Mouse (Mus musculus) ovary, adult 18-20 months (tissue): ENCODE results near the gene Galt.
"Not testable (repeated sequence)": the region's sequence is repeated elsewhere in the genome, so short reads cannot be mapped to it uniquely, and the experiment has no call there.

Source experiments
- DNase-seq: peaks from one replicate; pipeline ENCODE4 v3.0.0; 2022; ENCODE audit warnings: low spot score, mixed read lengths

Gene Galt

DNA sequence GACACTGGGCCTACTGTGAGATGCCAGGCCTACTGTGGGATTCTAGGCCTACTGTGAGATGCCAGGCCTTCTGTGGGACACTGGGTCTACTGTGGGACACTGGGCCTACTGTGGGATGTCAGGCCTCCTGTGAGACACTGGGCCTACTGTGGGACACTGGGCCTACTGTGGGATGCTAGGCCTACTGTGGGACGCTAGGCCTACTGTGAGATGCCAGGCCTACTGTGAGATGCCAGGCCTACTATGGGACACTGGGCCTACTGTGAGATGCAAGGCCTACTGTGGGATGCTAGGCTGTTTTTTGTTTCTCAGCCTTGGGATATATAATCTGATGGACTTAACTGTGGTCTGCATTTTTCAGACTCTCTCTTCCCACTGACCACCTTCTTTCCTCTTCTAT lies 20.8 kb downstream of the Galt start:
- not testable (repeated sequence) for DNase-seq

DNA sequence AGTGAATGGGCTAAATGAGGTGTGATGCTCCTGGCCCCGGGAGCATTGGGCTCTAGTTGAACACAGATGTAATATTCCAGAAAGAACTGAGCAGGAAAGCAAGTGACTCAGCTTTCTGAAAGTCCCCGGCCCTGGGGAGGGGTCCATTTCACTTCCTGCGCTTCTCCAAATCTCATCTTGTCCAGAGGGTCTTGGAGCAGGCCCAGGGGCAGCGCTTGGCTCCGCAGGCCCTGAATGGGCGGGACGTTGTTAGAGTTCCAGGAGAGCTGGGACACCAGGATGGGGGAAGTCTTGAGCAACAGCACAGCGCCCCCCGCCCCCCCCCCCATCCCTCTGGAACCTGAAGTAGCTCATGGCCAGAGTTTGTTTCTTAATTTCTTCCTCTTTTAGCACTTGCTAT lies 26.2 kb downstream of the Galt start:
- not testable (repeated sequence) for DNase-seq

DNA sequence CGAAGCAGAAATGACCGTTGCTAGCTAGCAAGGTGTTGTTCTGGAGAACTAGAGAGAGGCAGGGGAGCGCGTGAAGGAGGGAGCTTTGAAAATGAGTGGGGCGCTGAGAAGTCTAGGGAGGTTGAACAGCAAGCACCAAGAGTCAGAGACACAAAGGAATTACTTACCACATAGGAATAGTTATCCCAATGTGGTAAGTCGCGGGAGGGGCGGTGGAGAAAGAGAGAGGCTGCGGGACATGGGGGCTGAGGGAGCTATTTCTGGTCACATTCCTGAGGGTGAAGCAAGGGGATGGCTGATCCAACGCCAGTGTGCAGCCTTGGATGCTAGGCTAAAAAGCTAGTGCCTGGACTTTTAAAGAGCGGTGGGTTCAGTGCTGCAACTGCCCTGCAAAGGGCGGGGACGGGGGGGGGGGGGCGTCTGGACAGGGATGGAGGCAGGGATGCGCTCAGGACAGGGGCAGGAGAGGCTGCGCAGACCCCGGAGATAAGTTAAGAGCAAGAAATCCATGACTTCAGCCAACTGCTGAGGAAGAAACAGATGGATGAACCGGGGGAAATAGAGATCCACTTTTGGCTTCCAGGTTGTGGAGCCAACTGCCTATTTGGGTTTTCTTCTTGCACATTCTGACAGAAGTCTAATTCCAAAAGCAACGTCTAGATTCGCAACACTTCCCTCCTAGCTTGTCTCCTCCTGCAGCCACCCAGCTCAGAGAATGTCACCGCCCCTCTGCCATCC lies 26.9 kb downstream of the Galt start:
- not testable (repeated sequence) for DNase-seq

DNA sequence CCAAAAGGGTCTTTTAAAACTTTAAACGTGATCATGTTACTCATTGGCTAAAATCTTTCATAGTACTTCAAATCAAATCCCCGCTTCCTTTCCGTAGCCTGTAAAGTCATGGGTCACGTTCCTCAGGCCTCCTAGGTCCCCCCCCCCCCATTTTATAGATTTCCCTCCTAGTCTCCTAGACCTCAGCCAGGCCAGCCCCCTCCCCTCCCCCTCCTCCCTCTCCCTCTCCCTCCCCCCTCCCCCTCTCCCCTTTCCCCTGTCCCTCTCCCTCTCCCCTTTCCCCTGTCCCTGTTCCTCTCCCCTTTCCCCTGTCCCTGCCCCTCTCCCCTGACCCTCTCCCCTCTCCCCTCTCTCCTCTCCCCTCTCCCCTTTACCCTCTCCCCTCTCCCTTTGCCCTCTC lies 27.7 kb downstream of the Galt start:
- DNase-seq: not testable (repeated sequence)

DNA sequence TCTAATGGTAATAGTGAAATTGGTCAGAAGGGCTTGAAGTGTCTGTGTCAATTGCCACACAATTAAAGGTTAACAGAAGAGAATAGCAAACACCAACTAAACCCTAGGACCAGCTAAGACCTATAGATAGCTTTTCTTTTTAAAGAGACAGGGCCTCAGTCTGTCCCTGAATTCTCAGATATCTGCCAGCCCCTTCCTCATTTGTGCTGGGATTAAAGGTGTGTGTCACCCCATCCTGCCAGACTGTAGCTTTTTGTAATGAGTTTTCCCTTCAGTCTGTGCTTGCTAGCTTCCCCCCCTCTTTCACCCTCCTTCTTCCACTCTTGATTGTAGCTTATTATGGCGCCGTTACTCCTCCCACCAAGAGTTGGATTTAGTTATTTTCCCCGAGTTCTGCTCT lies 28.2 kb downstream of the Galt start:
- not testable (repeated sequence) for DNase-seq
